Mouse (Mus musculus) heart, postnatal 0 days (tissue): Measurements from ENCODE around the gene Gm20521.

ENCODE experiments used
- CTCF ChIP-seq: IDR thresholded peaks from 2 replicates; pipeline ENCODE4 v1.5.1; 2016; ENCODE audit warnings: antibody characterized with exemption, control low read depth, low read depth
- EP300 ChIP-seq: IDR thresholded peaks from 2 replicates; pipeline ENCODE4 v1.6.1; 2016; ENCODE audit warnings: antibody characterized with exemption, low read depth

GRCm38 (mm10) chr14:54868026-54868425, 15.2 kb upstream of the Gm20521 start:
- TF ChIP-seq CTCF = no peak
- TF ChIP-seq EP300 = no peak
